Mouse (Mus musculus): Measurements from ENCODE around the gene Usp51. TPM values are rescaled to one million over a fixed set of nuclear protein-coding genes. Genes with fewer than 3 reads are reported as not detected.
"Not testable (repeated sequence)": the region's sequence is repeated elsewhere in the genome, so short reads cannot be mapped to it uniquely, and the experiment has no call there.

Usp51 gene
- polyA plus RNA-seq, 1 experiment from 2014 or later = 2.6 TPM

DNA sequence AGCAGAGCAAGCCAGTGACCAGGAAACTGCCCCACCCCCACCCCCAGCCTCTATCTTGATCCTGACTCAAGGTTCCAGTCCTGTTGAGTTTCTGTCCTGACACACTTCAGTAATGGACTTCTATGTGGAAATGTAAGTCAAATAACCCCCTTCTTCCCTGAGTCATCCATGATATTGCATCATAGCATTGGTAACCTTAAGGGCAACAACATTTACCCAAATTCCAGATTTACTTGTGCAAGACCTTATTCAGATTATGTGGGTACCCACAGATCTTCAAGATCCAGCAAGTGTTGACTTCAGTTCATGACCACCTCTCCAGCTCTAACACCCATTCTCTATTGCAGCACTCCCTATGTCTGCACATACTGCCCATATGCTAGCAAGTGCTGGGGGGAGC, 25.3 kb downstream of the Usp51 start:
- H3K36me3 ChIP-seq; H3K27ac ChIP-seq (replicated peaks); H3K4me2 ChIP-seq (replicated peaks); H3K4me1 ChIP-seq; ATAC-seq (replicated peaks); H3K9ac ChIP-seq (replicated peaks); H3K27me3 ChIP-seq; H3K4me3 ChIP-seq; H3K9me3 ChIP-seq: not testable (repeated sequence)

GRCm38 (mm10) chrX:153037087-153037971, 31.1 kb downstream of the Usp51 start, which contains the start of gene Mageh1:
Gene Mageh1 (minus strand): TSS chrX:153037575.
- Histone ChIP-seq H3K36me3 (no peaks in the 10 kb centered on the region), H3K9ac (replicated peaks) (peak within 1 kb of the TSS; percentile 70), H3K9me3 (no peaks in the 10 kb centered on the region), H3K4me1 (0 out of 2 replicates have a peak, but pooled peaks cover 4% of the 10 kb centered on the region), H3K4me2 (replicated peaks) (peak within 1 kb of the TSS; percentile 47), H3K27me3 (no peaks in the 10 kb centered on the region), H3K27ac (replicated peaks) (peak within 1 kb of the TSS; percentile 97), H3K4me3 (peak within 1 kb of the TSS; percentile 63)
- peak; percentile 95 for ATAC-seq (replicated peaks)
- 20% methylated on average over 48 of the region's 49 CpGs for WGBS

GRCm38 (mm10) chrX:153037972-153038744, 31.9 kb downstream of the Usp51 start:
- H3K36me3 ChIP-seq, H3K27me3 ChIP-seq, H3K4me1 ChIP-seq, H3K9me3 ChIP-seq: not testable (repeated sequence)
- H3K27ac ChIP-seq (replicated peaks) = peak overlapping the region; percentile 97
- H3K9ac ChIP-seq (replicated peaks) = 0 out of 2 replicates have a peak overlapping the region, but pooled peaks have one; percentile 70
- H3K4me3 ChIP-seq = peak overlapping the region; percentile 63
- H3K4me2 ChIP-seq (replicated peaks) = peak overlapping the region; percentile 47
- 24% methylated on average over 7 of the region's 22 CpGs for WGBS
- peak; percentile 93 for ATAC-seq (replicated peaks)

Other genes starting within 250 kb of the Usp51 start
- 39.3 and 41.7 TPM in 2 replicates for gene Shroom2, start 237.0 kb upstream of the Usp51 start, polyA plus RNA-seq (2015; fragmentation: Nextera tagmentation; extraction: Ambion mirVana)
- gene Gpr143, start 224.5 kb upstream of the Usp51 start, polyA plus RNA-seq (2015; fragmentation: Nextera tagmentation; extraction: Ambion mirVana) = 0.19 and 0.25 TPM in 2 replicates
- 88.7 and 96.5 TPM in 2 replicates for gene Mageh1, start 31.1 kb downstream of the Usp51 start, polyA plus RNA-seq (2015; fragmentation: Nextera tagmentation; extraction: Ambion mirVana)
- 0.28 and 0.75 TPM in 2 replicates for gene Foxr2, start 112.3 kb downstream of the Usp51 start, polyA plus RNA-seq (2015; fragmentation: Nextera tagmentation; extraction: Ambion mirVana)
- 6.1 and 7.1 TPM in 2 replicates for gene Rragb, start 133.5 kb downstream of the Usp51 start, polyA plus RNA-seq (2015; fragmentation: Nextera tagmentation; extraction: Ambion mirVana)
- gene Klf8, start 231.0 kb downstream of the Usp51 start, polyA plus RNA-seq (2015; fragmentation: Nextera tagmentation; extraction: Ambion mirVana) = 4.8 and 5.1 TPM in 2 replicates

All from forebrain, embryonic 15.5 days (tissue).